Mouse (Mus musculus): ENCODE data around the gene Atg16l1.
"Not testable (repeated sequence)": the region's sequence is repeated elsewhere in the genome, so short reads cannot be mapped to it uniquely, and the experiment has no call there.

The Atg16l1 gene

GRCm38 (mm10) chr1:87774845-87775244 is 19.2 kb downstream of the Atg16l1 start:
- DNase-seq: no peak

- no peak for DNase-seq
These were observed 23.6 kb downstream of the Atg16l1 start for GRCm38 (mm10) chr1:87779204-87779785.

GRCm38 (mm10) chr1:87785703-87786102 is 30.0 kb downstream of the Atg16l1 start:
- DNase-seq: no peak

- DNase-seq: no peak
These were observed 30.6 kb downstream of the Atg16l1 start for GRCm38 (mm10) chr1:87786251-87786650.

- DNase-seq: no peak
These were observed 34.0 kb downstream of the Atg16l1 start for GRCm38 (mm10) chr1:87789665-87790064.

GRCm38 (mm10) chr1:87792438-87793137 is 36.9 kb downstream of the Atg16l1 start:
- DNase-seq: no peak

GRCm38 (mm10) chr1:87793138-87793449 is 37.4 kb downstream of the Atg16l1 start:
- DNase-seq: no peak

- no peak for DNase-seq
These were observed 42.0 kb downstream of the Atg16l1 start for GRCm38 (mm10) chr1:87797702-87798101.

- no peak for DNase-seq
These were observed 42.6 kb downstream of the Atg16l1 start for GRCm38 (mm10) chr1:87798306-87798705.

GRCm38 (mm10) chr1:87803576-87803975 is 47.9 kb downstream of the Atg16l1 start, which contains the start of gene Sag:
Sag (plus strand) TSS chr1:87803680.
- no peak for DNase-seq

GRCm38 (mm10) chr1:87807751-87808150 is 52.1 kb downstream of the Atg16l1 start:
- DNase-seq: no peak

- DNase-seq: no peak
These were observed 55.7 kb downstream of the Atg16l1 start for GRCm38 (mm10) chr1:87811391-87811790.

GRCm38 (mm10) chr1:87812061-87812460 is 56.4 kb downstream of the Atg16l1 start:
- no peak for DNase-seq

GRCm38 (mm10) chr1:87813155-87813554 is 57.5 kb downstream of the Atg16l1 start:
- no peak for DNase-seq

- DNase-seq: no peak
These were observed 58.0 kb downstream of the Atg16l1 start for GRCm38 (mm10) chr1:87813681-87814080.

- DNase-seq: no peak
These were observed 68.8 kb downstream of the Atg16l1 start for GRCm38 (mm10) chr1:87824420-87824995.

GRCm38 (mm10) chr1:87825281-87825680 is 69.6 kb downstream of the Atg16l1 start:
- no peak for DNase-seq

- DNase-seq: no peak
These were observed 70.3 kb downstream of the Atg16l1 start for GRCm38 (mm10) chr1:87825991-87826390.

- DNase-seq: no peak
These were observed 70.8 kb downstream of the Atg16l1 start for GRCm38 (mm10) chr1:87826474-87826873.

- not testable (repeated sequence) for DNase-seq
These were observed 71.8 kb downstream of the Atg16l1 start for GRCm38 (mm10) chr1:87827476-87827875.

GRCm38 (mm10) chr1:87828185-87828584 is 72.5 kb downstream of the Atg16l1 start:
- peak; percentile 85 for DNase-seq

- DNase-seq: peak; percentile 38
These were observed 73.4 kb downstream of the Atg16l1 start for GRCm38 (mm10) chr1:87828926-87829580.

- DNase-seq: peak; percentile 69
These were observed 74.0 kb downstream of the Atg16l1 start for GRCm38 (mm10) chr1:87829621-87830211.
